Mouse (Mus musculus) hindbrain, embryonic 10.5 days (tissue): ENCODE results near the gene Rab17. TPM values are rescaled to one million over a fixed set of nuclear protein-coding genes. Genes with fewer than 3 reads are reported as not detected.

Experiments
- DNase-seq: peaks from one replicate; pipeline ENCODE4 v3.0.0-alpha.2; 2017; ENCODE audit warnings: low spot score
- H3K27ac ChIP-seq: fragments of 300-500 bp; sonication (generic); 2 replicates; pipeline ENCODE4 v1.5.1; 2016; ENCODE audit warnings: mild to moderate bottlenecking, moderate library complexity
- H3K27me3 ChIP-seq: fragments of 300-500 bp; sonication (generic); 2 replicates; pipeline ENCODE4 v1.6.1; 2016; ENCODE audit warnings: mild to moderate bottlenecking; ENCODE audit not compliant: poor library complexity, insufficient read depth, severe bottlenecking
- H3K36me3 ChIP-seq: fragments of 300-500 bp; sonication (generic); 2 replicates; pipeline ENCODE4 v1.6.1; 2016; ENCODE audit warnings: mild to moderate bottlenecking, moderate library complexity
- H3K4me1 ChIP-seq: fragments of 300-500 bp; sonication (generic); replicated peaks from 2 replicates; pipeline ENCODE4 v1.6.1; 2016; ENCODE audit warnings: mild to moderate bottlenecking
- H3K4me3 ChIP-seq: fragments of 300-500 bp; sonication (generic); 2 replicates; pipeline ENCODE4 v1.5.1; 2016; ENCODE audit warnings: mild to moderate bottlenecking, moderate library complexity
- H3K9me3 ChIP-seq: fragments of 300-500 bp; sonication (generic); 2 replicates; pipeline ENCODE4 v1.6.1; 2016; ENCODE audit warnings: mild to moderate bottlenecking, moderate library complexity
- WGBS: fragments of 180-500 bp; shearing (Covaris S2); methylation state at CpG from one replicate; pipeline ENCODE4 v1.1.7; 2016; 5-methylcytosine and 5-hydroxymethylcytosine counted together
- polyA plus RNA-seq: library from polyadenylated mRNA; unstranded; fragments of >200 nt; fragmentation: Nextera tagmentation; extraction: Ambion mirVana; gene quantifications from 2 replicates; pipeline ENCODE4 v1.2.1, GENCODE M21; 2016

Gene Rab17
- polyA plus RNA-seq, 1 experiment from 2014 or later = 0.25 TPM

- WGBS = 64% methylated on average over 6 of the region's 6 CpGs
- no peak for DNase-seq
- Histone ChIP-seq H3K4me1 (peaks cover 13% of the 10 kb centered on the region), H3K36me3 (no peaks in the 10 kb centered on the region), H3K4me3 (no peak overlapping the region), H3K9me3 (peaks cover 13% of the 10 kb centered on the region), H3K27me3 (peaks cover 22% of the 10 kb centered on the region), H3K27ac (no peak overlapping the region)
Observed at GRCm38 (mm10) chr1:90917509-90917908, 52.0 kb downstream of the Rab17 start.

DNA sequence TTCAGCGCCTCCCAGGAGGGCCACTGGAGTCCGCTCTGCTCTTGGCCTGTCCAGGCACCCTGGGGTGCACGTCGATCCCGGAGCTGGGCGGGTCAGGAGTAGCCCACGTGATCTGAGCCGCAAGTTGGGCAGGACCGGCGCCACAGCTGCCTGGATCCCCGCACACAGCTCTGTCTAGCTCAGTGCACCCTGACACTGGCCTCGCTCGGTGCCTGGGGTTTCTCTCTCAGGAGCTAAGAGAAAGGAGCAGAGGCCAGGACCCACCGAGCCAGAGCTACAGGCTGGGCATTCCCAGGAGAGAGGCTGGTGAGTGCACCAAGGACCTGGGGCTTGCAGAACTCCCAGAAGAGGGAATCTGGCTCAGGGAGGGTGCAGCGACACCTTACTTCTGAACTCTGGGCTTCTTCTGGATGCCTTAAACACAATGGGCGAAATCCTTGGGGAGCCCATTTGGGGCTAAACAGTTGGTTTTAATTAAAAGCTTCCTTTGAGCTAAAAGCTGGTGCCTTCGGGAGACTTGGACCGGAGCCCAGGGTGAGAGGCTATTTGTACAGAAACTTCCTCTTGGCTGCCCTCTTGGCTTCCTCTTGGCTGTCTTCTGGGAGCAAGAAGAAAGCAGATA, 54.4 kb downstream of the Rab17 start, which contains the start of gene Mlph:
Gene Mlph, plus strand, starts transcription at position 138 of the 622 bp plus-strand sequence.
- peaks cover 24% of the 10 kb centered on the region for H3K27me3 ChIP-seq
- H3K9me3 ChIP-seq = peaks cover 9% of the 10 kb centered on the region
- 12% methylated on average over 18 of the region's 18 CpGs for WGBS
- H3K27ac ChIP-seq = no peak within 1 kb of the TSS; the same call in 1 of the 2 replicates
- DNase-seq = no peak
- H3K36me3 ChIP-seq = no peaks in the 10 kb centered on the region
- peak within 1 kb of the TSS; percentile 44 for H3K4me3 ChIP-seq
- peaks cover 16% of the 10 kb centered on the region for H3K4me1 ChIP-seq

DNA sequence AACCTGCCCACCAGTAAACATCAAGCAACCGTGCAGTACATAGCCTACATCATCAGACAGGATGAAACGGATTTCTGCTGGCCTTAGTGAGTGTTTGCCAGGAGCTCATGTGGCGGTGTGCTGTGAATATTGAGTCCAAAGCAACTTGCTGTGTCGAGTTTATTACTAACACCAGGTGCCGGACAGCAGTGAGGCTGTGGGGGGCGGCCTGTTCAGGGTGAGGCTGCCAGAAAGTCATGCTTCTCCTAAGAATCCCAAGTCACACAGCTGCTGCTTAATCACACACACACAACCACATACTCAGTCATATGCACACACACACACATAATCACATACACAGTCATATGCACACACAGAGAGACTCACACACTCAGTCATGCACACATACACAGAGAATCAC, 56.2 kb downstream of the Rab17 start:
- WGBS = 79% methylated on average over 6 of the region's 6 CpGs
- Histone ChIP-seq H3K27me3 (peaks cover 32% of the 10 kb centered on the region), H3K36me3 (no peaks in the 10 kb centered on the region), H3K9me3 (no peaks in the 10 kb centered on the region), H3K4me3 (no peak overlapping the region), H3K4me1 (peaks cover 23% of the 10 kb centered on the region), H3K27ac (no peak overlapping the region)
- DNase-seq = no peak

- no peak overlapping the region for H3K4me3 ChIP-seq
- WGBS = 40% methylated on average over 17 of the region's 17 CpGs
- H3K27me3 ChIP-seq = peaks cover 25% of the 10 kb centered on the region
- peaks cover 17% of the 10 kb centered on the region for H3K4me1 ChIP-seq
- no peak for DNase-seq
- no peaks in the 10 kb centered on the region for H3K9me3 ChIP-seq
- no peak overlapping the region for H3K27ac ChIP-seq
- H3K36me3 ChIP-seq = no peaks in the 10 kb centered on the region
Observed at GRCm38 (mm10) chr1:90909631-90910152, 59.8 kb downstream of the Rab17 start.

DNA sequence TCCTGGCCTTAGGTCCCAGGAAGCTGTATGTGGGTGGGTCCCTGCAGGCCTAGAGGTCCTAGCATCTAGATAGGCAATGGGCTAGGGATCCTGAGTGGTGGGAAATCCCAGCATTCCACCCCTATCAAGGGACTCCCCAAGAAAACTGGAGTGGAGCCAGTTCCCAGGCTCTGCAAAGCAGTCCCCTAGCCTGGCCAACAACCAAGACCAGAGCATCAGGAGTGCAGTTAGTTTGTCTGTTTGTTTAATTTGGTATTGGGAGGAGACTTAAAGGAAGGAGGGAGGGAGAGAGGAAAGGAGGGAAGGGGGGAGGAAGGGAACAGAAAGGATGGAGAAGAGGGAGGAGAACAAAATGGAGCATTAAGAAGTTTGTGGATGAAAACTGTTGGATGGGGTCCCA, 60.3 kb downstream of the Rab17 start:
- H3K27ac ChIP-seq = no peak overlapping the region
- no peak for DNase-seq

More for the DNA sequence above, 60.3 kb downstream of the Rab17 start:
- peaks cover 14% of the 10 kb centered on the region for H3K4me1 ChIP-seq
- no peaks in the 10 kb centered on the region for H3K9me3 ChIP-seq
- H3K36me3 ChIP-seq = no peaks in the 10 kb centered on the region
- H3K27me3 ChIP-seq = peaks cover 19% of the 10 kb centered on the region
- no peak overlapping the region for H3K4me3 ChIP-seq

Other genes with a start within 250 kb of the Rab17 start
- gene Col6a3, start 125.7 kb downstream of the Rab17 start, polyA plus RNA-seq = 4.1 and 4.7 TPM in 2 replicates
- 0.14 and 0.32 TPM in 2 replicates for gene Mlph, start 54.6 kb downstream of the Rab17 start, polyA plus RNA-seq
- not detected in 2 replicates for gene Prlh, start 16.6 kb downstream of the Rab17 start, polyA plus RNA-seq
- 18.3 and 21.9 TPM in 2 replicates for gene Lrrfip1, start 29.1 kb upstream of the Rab17 start, polyA plus RNA-seq
- 0.57 and 0.58 TPM in 2 replicates for gene Rbm44, start 175.4 kb upstream of the Rab17 start, polyA plus RNA-seq
- gene Ramp1, start 210.2 kb upstream of the Rab17 start, polyA plus RNA-seq = 0.51 and 0.81 TPM in 2 replicates